Mouse (Mus musculus) forebrain, embryonic 15.5 days (tissue): Measurements from ENCODE around the gene Ifrd1. TPM values are rescaled to one million over a fixed set of nuclear protein-coding genes. Genes with fewer than 3 reads are reported as not detected.
A peak's percentile ranks its signal among the peaks of the same experiment; 100 is the strongest.
"Not testable (repeated sequence)": the region's sequence is repeated elsewhere in the genome, so short reads cannot be mapped to it uniquely, and the experiment has no call there.

ENCODE experiments used
- ATAC-seq: fragments of 200-750 bp; cut with Nextera tagmentation; replicated peaks from 2 replicates; pipeline ENCODE4 v1.8.0; 2017; ENCODE audit warnings: mild to moderate bottlenecking, moderate TSS enrichment, moderate library complexity
- H3K27ac ChIP-seq: fragments of 300-500 bp; sonication (generic); replicated peaks from 2 replicates; pipeline ENCODE4 v1.5.1; 2015; ENCODE audit warnings: mild to moderate bottlenecking, inconsistent platforms
- H3K27me3 ChIP-seq: fragments of 300-500 bp; sonication (generic); 2 replicates; pipeline ENCODE4 v1.6.1; 2015; ENCODE audit warnings: inconsistent platforms
- H3K36me3 ChIP-seq: fragments of 300-500 bp; sonication (generic); 2 replicates; pipeline ENCODE4 v1.6.1; 2015; ENCODE audit warnings: mild to moderate bottlenecking, inconsistent platforms
- H3K4me1 ChIP-seq: fragments of 300-500 bp; sonication (generic); 2 replicates; pipeline ENCODE4 v1.6.1; 2015; ENCODE audit warnings: inconsistent platforms
- H3K4me2 ChIP-seq: fragments of 300-500 bp; sonication (generic); replicated peaks from 2 replicates; pipeline ENCODE4 v1.6.1; 2015; ENCODE audit warnings: mild to moderate bottlenecking, inconsistent platforms
- H3K4me3 ChIP-seq: fragments of 300-500 bp; sonication (generic); 2 replicates; pipeline ENCODE4 v1.5.1; 2015; ENCODE audit warnings: mild to moderate bottlenecking, inconsistent platforms
- H3K9ac ChIP-seq: fragments of 300-500 bp; sonication (generic); replicated peaks from 2 replicates; pipeline ENCODE4 v1.6.1; 2015; ENCODE audit warnings: mild to moderate bottlenecking, inconsistent platforms
- H3K9me3 ChIP-seq: fragments of 300-500 bp; sonication (generic); 2 replicates; pipeline ENCODE4 v1.6.1; 2016; ENCODE audit warnings: inconsistent platforms
- whole genome bisulfite sequencing: fragments of 180-500 bp; shearing (Covaris S2); methylation state at CpG from one replicate; pipeline ENCODE4 v1.1.7; 2015; ENCODE audit warnings: mixed read lengths; 5-methylcytosine and 5-hydroxymethylcytosine counted together
- microRNA counts: library from miRNA; unstranded; fragments of <30 nt; microRNA quantifications from one replicate; lab custom pipeline; 2016
- microRNA-seq: library from miRNA; unstranded; fragments of <30 nt; microRNA quantifications from one replicate; pipeline ENCODE4, GENCODE M21; 2016
- polyA plus RNA-seq: library from polyadenylated mRNA; unstranded; fragments of >200 nt; fragmentation: Nextera tagmentation; extraction: Ambion mirVana; gene quantifications from 2 replicates; pipeline ENCODE4 v1.2.1, GENCODE M21; 2015

The Ifrd1 gene
- polyA plus RNA-seq, 1 experiment from 2014 or later, result 181 TPM

- Histone ChIP-seq H3K9ac (no peak overlapping the region), H3K27ac (no peak overlapping the region), H3K36me3 (no peaks in the 10 kb centered on the region), H3K4me3 (no peak overlapping the region), H3K9me3 (no peaks in the 10 kb centered on the region), H3K4me2 (no peak overlapping the region), H3K4me1 (no peaks in the 10 kb centered on the region), H3K27me3 (no peaks in the 10 kb centered on the region)
- ATAC-seq, result no peak
- 68% methylated on average over 6 of the region's 6 CpGs for WGBS
These were observed 71.2 kb downstream of the Ifrd1 start for GRCm38 (mm10) chr12:40177089-40177488.

GRCm38 (mm10) chr12:40176158-40176557 is 72.1 kb downstream of the Ifrd1 start:
- WGBS, result 90% methylated on average over 2 of the region's 2 CpGs
- no peak for ATAC-seq
- Histone ChIP-seq H3K4me1 (no peaks in the 10 kb centered on the region), H3K4me3 (no peak overlapping the region), H3K27me3 (no peaks in the 10 kb centered on the region), H3K36me3 (no peaks in the 10 kb centered on the region), H3K9me3 (no peaks in the 10 kb centered on the region), H3K4me2 (no peak overlapping the region), H3K27ac (no peak overlapping the region), H3K9ac (no peak overlapping the region)

- H3K27me3 ChIP-seq, H3K4me2 ChIP-seq, H3K9me3 ChIP-seq, H3K9ac ChIP-seq, H3K4me1 ChIP-seq, H3K4me3 ChIP-seq, H3K27ac ChIP-seq, H3K36me3 ChIP-seq, ATAC-seq: not testable (repeated sequence)
- 28% methylated on average over 1 of the region's 1 CpGs for WGBS
These were observed 73.1 kb downstream of the Ifrd1 start for GRCm38 (mm10) chr12:40175171-40175570.

GRCm38 (mm10) chr12:40171637-40172036 is 76.7 kb downstream of the Ifrd1 start:
- no peak overlapping the region for H3K4me3 ChIP-seq
- H3K27me3 ChIP-seq, result no peaks in the 10 kb centered on the region
- H3K4me2 ChIP-seq, result no peak overlapping the region
- no peak overlapping the region for H3K27ac ChIP-seq
- WGBS, result 86% methylated on average over 2 of the region's 2 CpGs
- H3K36me3 ChIP-seq, result no peaks in the 10 kb centered on the region
- H3K9ac ChIP-seq, result no peak overlapping the region
- H3K9me3 ChIP-seq, result no peaks in the 10 kb centered on the region
- no peaks in the 10 kb centered on the region for H3K4me1 ChIP-seq
- ATAC-seq, result no peak

GRCm38 (mm10) chr12:40169675-40170074 is 78.6 kb downstream of the Ifrd1 start:
- no peak overlapping the region for H3K9ac ChIP-seq
- no peak for ATAC-seq

GRCm38 (mm10) chr12:40164621-40165020 is 83.7 kb downstream of the Ifrd1 start:
- Histone ChIP-seq H3K4me3 (no peak overlapping the region), H3K9me3 (no peaks in the 10 kb centered on the region), H3K4me2 (no peak overlapping the region), H3K36me3 (no peaks in the 10 kb centered on the region), H3K4me1 (no peaks in the 10 kb centered on the region), H3K27ac (no peak overlapping the region), H3K9ac (no peak overlapping the region), H3K27me3 (no peaks in the 10 kb centered on the region)
- WGBS, result 4% methylated on average over 2 of the region's 2 CpGs
- ATAC-seq, result peak; percentile 75

More at GRCm38 (mm10) chr12:40169675-40170074, 78.6 kb downstream of the Ifrd1 start:
- no peaks in the 10 kb centered on the region for H3K27me3 ChIP-seq
- H3K4me3 ChIP-seq, result no peak overlapping the region
- no peaks in the 10 kb centered on the region for H3K9me3 ChIP-seq
- H3K4me1 ChIP-seq, result no peaks in the 10 kb centered on the region
- no peaks in the 10 kb centered on the region for H3K36me3 ChIP-seq
- H3K4me2 ChIP-seq, result no peak overlapping the region
- H3K27ac ChIP-seq, result no peak overlapping the region
- 95% methylated on average over 1 of the region's 1 CpGs for WGBS

GRCm38 (mm10) chr12:40160777-40161176 is 87.5 kb downstream of the Ifrd1 start:
- H3K9ac ChIP-seq, result no peak overlapping the region
- 81% methylated on average over 2 of the region's 2 CpGs for WGBS

GRCm38 (mm10) chr12:40154188-40154587 is 94.1 kb downstream of the Ifrd1 start:
- 89% methylated on average over 6 of the region's 6 CpGs for WGBS
- Histone ChIP-seq H3K9me3 (no peaks in the 10 kb centered on the region), H3K9ac (no peak overlapping the region), H3K4me1 (no peaks in the 10 kb centered on the region), H3K4me2 (no peak overlapping the region), H3K4me3 (no peak overlapping the region), H3K27ac (no peak overlapping the region), H3K36me3 (no peaks in the 10 kb centered on the region), H3K27me3 (no peaks in the 10 kb centered on the region)
- ATAC-seq, result no peak

More at GRCm38 (mm10) chr12:40160777-40161176, 87.5 kb downstream of the Ifrd1 start:
- H3K4me3 ChIP-seq, result no peak overlapping the region
- H3K9me3 ChIP-seq, result no peaks in the 10 kb centered on the region
- H3K36me3 ChIP-seq, result no peaks in the 10 kb centered on the region
- ATAC-seq, result no peak
- H3K27me3 ChIP-seq, result no peaks in the 10 kb centered on the region
- H3K4me1 ChIP-seq, result no peaks in the 10 kb centered on the region
- no peak overlapping the region for H3K4me2 ChIP-seq
- H3K27ac ChIP-seq, result no peak overlapping the region

GRCm38 (mm10) chr12:40152353-40153069 is 95.8 kb downstream of the Ifrd1 start:
- H3K4me2 ChIP-seq, result no peak overlapping the region

More at GRCm38 (mm10) chr12:40152353-40153069, 95.8 kb downstream of the Ifrd1 start:
- Histone ChIP-seq H3K27ac (no peak overlapping the region), H3K36me3 (no peaks in the 10 kb centered on the region), H3K9me3 (no peaks in the 10 kb centered on the region), H3K4me3 (no peak overlapping the region), H3K4me1 (no peaks in the 10 kb centered on the region), H3K27me3 (no peaks in the 10 kb centered on the region), H3K9ac (no peak overlapping the region)
- 87% methylated on average over 8 of the region's 8 CpGs for WGBS
- no peak for ATAC-seq

MicroRNAs within 50 kb of the gene (microRNA counts, 519-probe panel; counts per million panel counts)
- not detected for microRNA mmu-miR-1938 (lab: Ali Mortazavi, UCI)

Small RNA genes lying within 50 kb of the gene (microRNA-seq; reads per million reads assigned to microRNA genes)
- gene Mir1938, result not detected

Other genes starting within 250 kb of the Ifrd1 start
- gene Arl4a, start 210.5 kb downstream of the Ifrd1 start, polyA plus RNA-seq, result 66.6 and 73.7 TPM in 2 replicates
- gene Scin, start 114.3 kb downstream of the Ifrd1 start, polyA plus RNA-seq, result not detected in 2 replicates
- not detected in 2 replicates for gene Lsmem1, start 49.0 kb downstream of the Ifrd1 start, polyA plus RNA-seq
- 26.9 and 27.5 TPM in 2 replicates for gene Zfp277, start 197.4 kb upstream of the Ifrd1 start, polyA plus RNA-seq
- gene Dock4, start 197.4 kb upstream of the Ifrd1 start, polyA plus RNA-seq, result 30.1 and 31.9 TPM in 2 replicates